Mouse (Mus musculus): ENCODE measurements around the gene Adam29.

Adam29 gene

GRCm38 (mm10) chr8:55906848-55907247 lies at the start of gene Adam29:
TSS of gene Adam29 (minus strand) at chr8:55906948.
- Histone ChIP-seq H3K4me1 (replicated peaks; ENCODE audit: low read depth, low read length) (no peaks in the 10 kb centered on the region), H3K36me3 (ENCODE audit: insufficient read depth, low read length) (no peaks in the 10 kb centered on the region), H3K9me3 (ENCODE audit: low read length) (no peaks in the 10 kb centered on the region), H3K27me3 (ENCODE audit: insufficient read depth, low read length) (no peaks in the 10 kb centered on the region), H3K4me3 (replicated peaks; ENCODE audit: low read length) (no peak within 1 kb of the TSS)
- no peak for TF ChIP-seq NANOG (IDR thresholded peaks at IDR 0.05; ENCODE audit: borderline replicate concordance, low read length)
- no peak for TF ChIP-seq CTCF (conservative IDR thresholded peaks at IDR 0.05; ENCODE audit: low read length)
- TF ChIP-seq POU5F1 (IDR thresholded peaks at IDR 0.05; ENCODE audit: borderline replicate concordance, low read length): no peak

DNA sequence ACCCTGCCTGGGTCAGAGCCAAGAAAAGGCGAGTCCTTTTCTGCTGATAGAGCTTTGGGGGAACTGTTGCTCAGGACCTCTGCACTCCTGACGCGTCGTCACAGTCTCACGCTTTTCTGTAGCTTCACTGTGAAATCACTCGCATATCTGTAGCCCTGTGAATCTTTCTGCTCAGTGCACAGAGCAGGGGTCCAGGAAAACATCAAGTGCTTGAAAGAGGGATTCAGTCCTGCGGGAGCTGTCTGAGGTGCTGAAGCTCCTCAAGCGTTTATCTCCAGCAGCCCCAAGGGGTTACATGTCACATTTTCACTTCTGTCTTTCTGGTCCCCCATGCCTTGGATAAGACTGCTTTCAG lies 33.8 kb upstream of the Adam29 start:
- Histone ChIP-seq H3K4me3 (replicated peaks; ENCODE audit: low read length) (peak overlapping the region; percentile 64), H3K9me3 (ENCODE audit: low read length) (no peaks in the 10 kb centered on the region), H3K36me3 (ENCODE audit: insufficient read depth, low read length) (no peaks in the 10 kb centered on the region), H3K4me1 (replicated peaks; ENCODE audit: low read depth, low read length) (peaks cover 7% of the 10 kb centered on the region), H3K27me3 (ENCODE audit: insufficient read depth, low read length) (no peaks in the 10 kb centered on the region)
- TF ChIP-seq NANOG (IDR thresholded peaks at IDR 0.05; ENCODE audit: borderline replicate concordance, low read length): no peak
- no peak for TF ChIP-seq POU5F1 (IDR thresholded peaks at IDR 0.05; ENCODE audit: borderline replicate concordance, low read length)
- no peak for TF ChIP-seq CTCF (conservative IDR thresholded peaks at IDR 0.05; ENCODE audit: low read length)

DNA sequence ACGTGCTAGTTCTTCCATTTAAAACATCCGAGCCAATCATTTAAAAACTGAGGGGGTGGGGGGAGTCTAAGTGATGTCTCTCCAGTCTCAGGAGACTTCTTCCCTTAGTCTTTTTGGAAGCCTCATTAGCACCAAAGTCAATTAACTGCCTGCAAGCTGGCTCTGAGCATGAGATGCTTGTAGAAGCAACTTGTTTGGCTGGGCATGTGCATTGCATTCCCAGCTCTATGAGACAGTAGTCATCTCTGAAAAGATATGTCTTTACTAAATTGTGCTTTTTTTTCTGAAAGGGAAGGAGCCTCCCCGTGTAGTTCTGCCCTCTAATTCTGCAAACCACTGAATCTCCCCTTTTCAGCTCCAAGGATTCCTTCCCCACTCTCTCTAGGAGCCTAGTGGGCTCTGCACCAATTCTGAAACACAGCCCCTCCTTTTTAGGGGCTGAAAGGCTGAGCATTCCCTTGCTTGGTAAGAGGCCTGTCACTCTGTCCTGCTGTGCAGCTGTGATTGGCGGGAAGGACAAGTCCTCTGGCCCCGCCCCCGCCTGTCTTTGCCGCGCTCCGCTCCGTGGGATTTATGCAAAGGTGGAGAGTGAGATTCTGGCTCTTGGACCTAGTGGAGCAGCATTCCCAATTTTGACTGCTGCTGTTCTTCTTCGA lies 33.2 kb upstream of the Adam29 start, which contains the start of gene Glra3:
Gene Glra3, plus strand, starts transcription at position 591 of the 656 bp plus-strand sequence.
- peaks cover 7% of the 10 kb centered on the region for H3K4me1 ChIP-seq (replicated peaks; ENCODE audit: low read depth, low read length)

More for the DNA sequence above, 33.2 kb upstream of the Adam29 start, which contains the start of gene Glra3:
- Histone ChIP-seq H3K4me3 (replicated peaks; ENCODE audit: low read length) (peak within 1 kb of the TSS; percentile 64), H3K36me3 (ENCODE audit: insufficient read depth, low read length) (no peaks in the 10 kb centered on the region), H3K9me3 (ENCODE audit: low read length) (no peaks in the 10 kb centered on the region), H3K27me3 (ENCODE audit: insufficient read depth, low read length) (no peaks in the 10 kb centered on the region)
- no peak for TF ChIP-seq POU5F1 (IDR thresholded peaks at IDR 0.05; ENCODE audit: borderline replicate concordance, low read length)
- TF ChIP-seq CTCF (conservative IDR thresholded peaks at IDR 0.05; ENCODE audit: low read length): no peak
- no peak for TF ChIP-seq NANOG (IDR thresholded peaks at IDR 0.05; ENCODE audit: borderline replicate concordance, low read length)

All from E14TG2a.4 (cell line).